Mouse (Mus musculus) liver, embryonic 16.5 days (tissue): ENCODE measurements around the gene Knstrn. TPM values are rescaled to one million over a fixed set of nuclear protein-coding genes. Genes with fewer than 3 reads are reported as not detected.

Source experiments
- ATAC-seq: fragments of 200-750 bp; cut with Nextera tagmentation; 2 replicates; pipeline ENCODE4 v1.8.0; 2017; ENCODE audit warnings: low read depth, mild to moderate bottlenecking, moderate number of reproducible peaks, moderate library complexity
- H3K27ac ChIP-seq: fragments of 300-500 bp; sonication (generic); 2 replicates; pipeline ENCODE4 v1.5.1; 2014; ENCODE audit warnings: mild to moderate bottlenecking, low read length
- H3K27me3 ChIP-seq: fragments of 300-500 bp; sonication (generic); 2 replicates; pipeline ENCODE4 v1.6.1; 2014; ENCODE audit warnings: low read depth, low read length, mixed read lengths; ENCODE audit not compliant: control insufficient read depth, insufficient read depth
- H3K36me3 ChIP-seq: fragments of 300-500 bp; sonication (generic); 2 replicates; pipeline ENCODE4 v1.6.1; 2014; ENCODE audit warnings: mild to moderate bottlenecking; ENCODE audit not compliant: control insufficient read depth, insufficient read depth
- H3K4me1 ChIP-seq: fragments of 300-500 bp; sonication (generic); 2 replicates; pipeline ENCODE4 v1.6.1; 2014; ENCODE audit warnings: low read depth, low read length, mixed read lengths; ENCODE audit not compliant: control insufficient read depth
- H3K4me2 ChIP-seq: fragments of 300-500 bp; sonication (generic); 2 replicates; pipeline ENCODE4 v1.6.1; 2014; ENCODE audit warnings: low read depth, low read length, mixed read lengths
- H3K4me3 ChIP-seq: fragments of 300-500 bp; sonication (generic); 2 replicates; pipeline ENCODE4 v1.5.1; 2014; ENCODE audit warnings: low read depth, mild to moderate bottlenecking, low read length
- H3K9ac ChIP-seq: fragments of 300-500 bp; sonication (generic); 2 replicates; pipeline ENCODE4 v1.6.1; 2014; ENCODE audit warnings: low read depth, low read length
- H3K9me3 ChIP-seq: fragments of 300-500 bp; sonication (generic); replicated peaks from 2 replicates; pipeline ENCODE4 v1.6.1; 2016; ENCODE audit warnings: low read length; ENCODE audit not compliant: control insufficient read depth
- WGBS: fragments of 180-500 bp; shearing (Covaris S2); extraction: QIAGEN DNeasy Blood & Tissue Kit; methylation state at CpG from one replicate; pipeline ENCODE4 v1.1.7; 2014; ENCODE audit not compliant: insufficient replicate concordance; 5-methylcytosine and 5-hydroxymethylcytosine counted together
- polyA plus RNA-seq: library from polyadenylated mRNA; unstranded; fragments of >200 nt; fragmentation: Nextera tagmentation; extraction: Ambion mirVana; gene quantifications from 2 replicates; pipeline ENCODE4 v1.2.1, GENCODE M21; 2015

The Knstrn gene
- polyA plus RNA-seq, 1 experiment from 2014 or later = 63.5 TPM

GRCm38 (mm10) chr2:118899981-118900825 is 86.4 kb downstream of the Knstrn start, which contains the start of gene Bahd1:
Gene Bahd1, plus strand, starts transcription at chr2:118900377.
- Histone ChIP-seq H3K4me2 (peak within 1 kb of the TSS; percentile 99), H3K4me3 (peak within 1 kb of the TSS; percentile 95), H3K36me3 (no peaks in the 10 kb centered on the region), H3K27me3 (peaks cover 58% of the 10 kb centered on the region), H3K4me1 (peaks cover 51% of the 10 kb centered on the region), H3K9ac (peak within 1 kb of the TSS; percentile 52), H3K9me3 (no peaks in the 10 kb centered on the region), H3K27ac (0 out of 2 replicates have a peak within 1 kb of the TSS, but pooled peaks have one; percentile 26)
- WGBS = under 1% methylated on average over 32 of the region's 32 CpGs
- no peak for ATAC-seq

GRCm38 (mm10) chr2:118900826-118901140 is 87.0 kb downstream of the Knstrn start:
- 0% methylated on average over 11 of the region's 11 CpGs for WGBS
- ATAC-seq = no peak
- H3K4me3 ChIP-seq = peak overlapping the region; percentile 95
- peak overlapping the region; percentile 99 for H3K4me2 ChIP-seq
- 0 out of 2 replicates have a peak overlapping the region, but pooled peaks have one; percentile 26 for H3K27ac ChIP-seq
- peak overlapping the region; percentile 52 for H3K9ac ChIP-seq
- peaks cover 52% of the 10 kb centered on the region for H3K27me3 ChIP-seq
- peaks cover 54% of the 10 kb centered on the region for H3K4me1 ChIP-seq
- H3K36me3 ChIP-seq = no peaks in the 10 kb centered on the region
- no peaks in the 10 kb centered on the region for H3K9me3 ChIP-seq

GRCm38 (mm10) chr2:118901175-118902031 is 87.6 kb downstream of the Knstrn start:
- peak; percentile 92 for ATAC-seq
- Histone ChIP-seq H3K4me2 (peak overlapping the region; percentile 99), H3K4me1 (peaks cover 55% of the 10 kb centered on the region), H3K27ac (peak overlapping the region; percentile 93), H3K9me3 (no peaks in the 10 kb centered on the region), H3K27me3 (peaks cover 46% of the 10 kb centered on the region), H3K36me3 (no peaks in the 10 kb centered on the region), H3K4me3 (peak overlapping the region; percentile 95), H3K9ac (peak overlapping the region; percentile 96)
- 0% methylated on average over 65 of the region's 120 CpGs for WGBS

- H3K9me3 ChIP-seq = no peaks in the 10 kb centered on the region
- peaks cover 48% of the 10 kb centered on the region for H3K4me1 ChIP-seq
- peak; percentile 23 for ATAC-seq
- H3K4me3 ChIP-seq = peak overlapping the region; percentile 95
- peak overlapping the region; percentile 96 for H3K9ac ChIP-seq
- H3K4me2 ChIP-seq = peak overlapping the region; percentile 99
- WGBS = under 1% methylated on average over 89 of the region's 106 CpGs
- peak overlapping the region; percentile 93 for H3K27ac ChIP-seq
- H3K36me3 ChIP-seq = no peaks in the 10 kb centered on the region
- H3K27me3 ChIP-seq = peaks cover 36% of the 10 kb centered on the region
Observed at GRCm38 (mm10) chr2:118902051-118903025, 88.5 kb downstream of the Knstrn start.

GRCm38 (mm10) chr2:118903333-118903741 is 89.5 kb downstream of the Knstrn start:
- peaks cover 42% of the 10 kb centered on the region for H3K4me1 ChIP-seq
- no peaks in the 10 kb centered on the region for H3K9me3 ChIP-seq
- peak overlapping the region; percentile 99 for H3K4me2 ChIP-seq
- 26% methylated on average over 10 of the region's 10 CpGs for WGBS
- H3K27ac ChIP-seq = no peak overlapping the region
- H3K9ac ChIP-seq = peak overlapping the region; percentile 96
- H3K4me3 ChIP-seq = peak overlapping the region; percentile 95
- no peaks in the 10 kb centered on the region for H3K36me3 ChIP-seq
- ATAC-seq = no peak
- peaks cover 26% of the 10 kb centered on the region for H3K27me3 ChIP-seq

Other genes with a start within 250 kb of the Knstrn start
- gene Bub1b, start 215.8 kb upstream of the Knstrn start, polyA plus RNA-seq = 40.6 and 42.3 TPM in 2 replicates
- gene Pak6, start 150.7 kb upstream of the Knstrn start, polyA plus RNA-seq = 0.14 and 0.30 TPM in 2 replicates
- gene Ankrd63, start 110.0 kb upstream of the Knstrn start, polyA plus RNA-seq = 0.02 and 0.06 TPM in 2 replicates
- 2.3 and 3.0 TPM in 2 replicates for gene Plcb2, start 85.6 kb upstream of the Knstrn start, polyA plus RNA-seq
- 12.0 and 12.1 TPM in 2 replicates for gene Inafm2, start 68.2 kb upstream of the Knstrn start, polyA plus RNA-seq
- gene Ccdc9b, start 51.3 kb upstream of the Knstrn start, polyA plus RNA-seq = 0.26 and 0.37 TPM in 2 replicates
- 0.85 TPM in 1 of 2 replicates, not detected in the other for gene Phgr1, start 41.2 kb upstream of the Knstrn start, polyA plus RNA-seq
- gene Disp2, start 34.3 kb upstream of the Knstrn start, polyA plus RNA-seq = 0.19 TPM in 2 replicates
- 45.3 and 50.3 TPM in 2 replicates for gene Ivd, start 48.0 kb downstream of the Knstrn start, polyA plus RNA-seq
- 2.9 and 3.0 TPM in 2 replicates for gene Bahd1, start 86.4 kb downstream of the Knstrn start, polyA plus RNA-seq
- 4.0 and 4.9 TPM in 2 replicates for gene Chst14, start 112.5 kb downstream of the Knstrn start, polyA plus RNA-seq
- 13.3 and 13.4 TPM in 2 replicates for gene Ccdc32, start 215.4 kb downstream of the Knstrn start, polyA plus RNA-seq
- 2.0 and 2.1 TPM in 2 replicates for gene Rpusd2, start 220.8 kb downstream of the Knstrn start, polyA plus RNA-seq
- gene Knl1, start 233.1 kb downstream of the Knstrn start, polyA plus RNA-seq = 52.2 and 57.6 TPM in 2 replicates